Mouse (Mus musculus) embryo, embryonic 11.5 days (tissue): ENCODE data around the gene Zc3h15.
"Not testable (repeated sequence)": the region's sequence is repeated elsewhere in the genome, so short reads cannot be mapped to it uniquely, and the experiment has no call there.

Source experiments
- DNase-seq: peaks from one replicate; pipeline ENCODE4 v3.0.0-alpha.2; 2012; ENCODE audit warnings: low read depth, low spot score

The Zc3h15 gene

GRCm38 (mm10) chr2:83674421-83674820 is 30.2 kb downstream of the Zc3h15 start:
- DNase-seq = no peak

DNA sequence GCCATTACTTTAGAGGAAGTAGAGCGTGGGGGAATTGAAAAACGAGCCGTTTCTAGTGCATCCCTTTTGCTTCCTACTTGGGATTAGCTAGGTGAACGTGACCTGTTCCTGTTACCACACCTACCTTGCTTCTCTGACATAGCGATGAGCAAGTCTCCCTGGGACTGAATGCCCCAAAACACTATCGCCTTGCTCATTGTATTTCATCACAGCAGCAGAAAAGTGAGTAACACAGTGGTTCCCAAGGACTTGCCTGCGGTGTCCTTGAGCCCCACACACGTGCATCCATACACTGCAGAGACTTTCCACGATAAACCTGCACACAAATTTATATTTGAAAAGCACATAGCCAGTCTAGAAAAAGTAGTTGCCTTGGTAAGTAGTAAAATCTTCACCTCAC is 30.7 kb downstream of the Zc3h15 start:
- DNase-seq = no peak

GRCm38 (mm10) chr2:83675681-83676080 is 31.4 kb downstream of the Zc3h15 start:
- DNase-seq = no peak

DNA sequence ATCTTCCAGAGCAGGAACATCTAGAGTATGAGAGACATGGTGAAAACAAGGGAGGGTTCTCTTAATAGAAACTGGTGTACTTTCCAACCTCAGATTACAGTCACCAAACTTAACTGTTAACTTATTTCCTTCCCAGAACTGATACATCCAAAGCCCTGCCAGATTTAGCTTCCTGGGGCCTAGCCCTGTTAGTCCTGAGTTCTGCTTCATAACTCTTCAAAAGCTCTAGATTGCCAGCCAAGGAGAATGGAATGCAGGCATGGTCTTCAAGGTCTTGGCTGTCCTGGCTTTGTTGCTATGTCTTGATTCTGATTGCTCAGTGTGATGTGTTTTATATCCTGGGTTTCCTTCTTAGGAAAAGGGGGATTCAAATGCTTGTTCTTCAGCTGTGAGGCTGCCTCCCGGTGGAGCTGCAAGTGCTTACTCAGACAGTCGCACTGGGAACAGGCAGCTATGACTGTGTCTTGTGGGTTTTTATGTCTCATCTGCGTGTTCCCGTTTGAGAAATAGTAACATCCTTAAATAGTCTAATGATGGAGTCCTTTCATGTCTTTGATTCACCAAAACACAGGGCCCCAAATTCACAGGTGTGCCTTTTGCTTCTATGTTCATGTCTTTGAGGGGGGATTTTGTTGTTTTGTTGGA is 32.1 kb downstream of the Zc3h15 start:
- no peak for DNase-seq

- no peak for DNase-seq
These were observed 37.1 kb downstream of the Zc3h15 start for GRCm38 (mm10) chr2:83681332-83681731.

DNA sequence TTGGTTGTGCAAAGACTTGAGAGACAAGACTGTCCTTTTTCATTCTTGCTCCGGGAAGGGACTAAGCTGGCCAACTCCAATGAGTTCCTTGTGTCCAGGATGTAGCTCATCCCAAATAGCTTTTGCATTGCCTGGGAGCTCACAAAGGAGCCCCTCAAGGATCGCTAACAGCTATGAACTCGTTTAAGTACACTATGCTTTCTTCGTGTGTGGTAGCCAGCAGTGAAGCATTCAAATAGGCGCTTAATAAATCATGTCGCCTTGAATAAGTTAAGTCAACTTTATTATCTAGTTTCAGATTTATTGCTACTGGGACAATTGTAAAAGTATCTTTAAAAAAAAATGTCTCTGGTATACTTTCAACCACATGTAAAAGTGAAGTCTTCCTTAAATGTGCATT is 37.5 kb downstream of the Zc3h15 start:
- peak; percentile 26 for DNase-seq

- DNase-seq = peak; percentile 19
These were observed 38.0 kb downstream of the Zc3h15 start for GRCm38 (mm10) chr2:83682282-83682681.

DNA sequence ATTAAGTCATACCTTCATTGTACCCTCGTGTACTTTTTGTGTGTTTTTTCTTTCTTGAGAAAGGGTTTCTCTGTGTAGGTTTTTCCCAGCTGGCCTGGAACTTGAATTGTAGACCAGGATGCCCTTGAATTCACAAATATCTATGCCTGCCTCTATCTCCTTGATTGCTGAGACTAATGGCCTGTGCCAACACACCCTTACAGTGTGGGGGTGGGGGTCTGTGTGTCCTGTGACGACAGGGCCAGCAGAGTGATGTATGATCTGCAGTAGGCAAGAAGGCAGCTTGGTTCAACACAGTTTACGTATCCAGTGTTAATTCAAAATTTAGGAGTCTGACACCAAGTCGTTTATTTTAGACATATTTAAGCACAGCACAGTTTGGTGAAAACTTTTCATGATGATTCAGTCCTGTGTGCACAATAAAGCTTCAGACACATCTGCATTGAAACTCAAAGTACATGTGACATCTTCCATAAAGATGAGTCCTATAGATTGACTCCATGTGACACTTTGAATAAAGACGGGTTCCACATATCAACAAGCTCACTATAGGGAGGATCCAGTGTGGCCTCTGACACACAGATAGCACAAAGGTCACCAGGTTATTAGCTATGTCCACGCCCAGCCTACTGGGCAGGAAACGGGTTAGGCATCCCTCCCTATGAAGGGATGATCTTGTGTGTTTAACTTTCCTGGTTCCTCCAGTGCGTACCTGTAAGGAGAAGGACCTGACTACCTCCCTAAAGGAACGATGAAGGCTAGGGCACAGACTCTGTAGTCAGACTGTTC is 39.7 kb downstream of the Zc3h15 start:
- DNase-seq = no peak

DNA sequence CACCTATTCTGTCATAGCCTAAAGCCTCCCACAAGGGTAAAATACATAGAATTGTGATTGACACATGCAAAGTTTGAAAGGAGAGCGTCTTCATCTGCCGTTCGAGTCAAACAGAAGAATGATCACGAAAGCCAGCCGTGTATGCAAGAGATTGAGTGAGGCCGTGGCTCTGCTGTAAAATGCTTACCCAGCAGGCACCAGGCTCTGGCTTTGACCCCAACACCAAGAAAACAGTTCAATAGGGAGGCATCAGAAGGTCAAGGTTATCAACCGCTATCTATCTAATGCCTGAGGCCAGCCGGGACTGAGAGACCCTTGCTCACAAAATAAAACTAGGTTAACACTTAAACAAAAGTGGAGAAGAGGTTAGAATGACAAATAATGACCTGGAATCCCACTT is 40.5 kb downstream of the Zc3h15 start:
- DNase-seq = no peak

DNA sequence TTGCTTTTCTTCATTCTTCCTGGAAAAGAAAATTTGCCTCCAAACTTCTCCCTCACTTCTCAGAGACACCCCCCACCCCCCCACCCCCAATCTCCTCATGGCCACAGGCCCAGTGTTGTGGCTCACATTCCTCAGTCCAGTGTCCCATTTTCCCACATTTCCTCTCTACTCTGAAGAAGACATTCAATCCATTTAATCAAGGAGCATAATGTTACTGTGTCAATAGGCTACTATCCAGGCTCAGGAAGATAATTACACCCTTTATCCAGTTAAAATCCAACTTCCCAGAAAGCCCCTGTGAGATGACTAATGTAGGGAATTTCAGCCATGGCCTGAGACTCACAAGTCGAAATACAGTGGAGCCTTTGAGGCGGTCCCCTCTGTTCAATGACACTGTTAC is 46.1 kb downstream of the Zc3h15 start:
- DNase-seq = no peak

- no peak for DNase-seq
These were observed 48.7 kb downstream of the Zc3h15 start for GRCm38 (mm10) chr2:83692651-83693545.

GRCm38 (mm10) chr2:83694061-83694460 is 49.8 kb downstream of the Zc3h15 start:
- DNase-seq = no peak

- DNase-seq = no peak
These were observed 51.4 kb downstream of the Zc3h15 start for GRCm38 (mm10) chr2:83695345-83696247.

DNA sequence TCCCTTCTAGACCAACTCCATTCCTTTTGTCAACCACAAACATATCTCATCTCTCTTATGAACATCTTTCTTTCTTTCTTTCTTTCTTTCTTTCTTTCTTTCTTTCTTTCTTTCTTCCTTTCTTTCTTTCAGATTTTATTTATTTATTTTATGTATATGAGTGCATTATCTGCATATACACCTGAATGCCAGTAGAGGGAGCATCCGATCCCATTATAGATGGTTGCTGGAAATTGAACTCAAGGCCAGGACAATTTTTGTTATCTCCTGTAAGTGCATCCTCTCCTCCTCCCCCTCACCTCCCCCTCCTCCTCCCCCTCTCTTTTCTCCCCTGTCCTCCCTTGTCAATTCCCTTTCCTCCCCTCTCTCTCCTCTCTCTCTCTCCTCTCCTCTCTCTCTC is 54.2 kb downstream of the Zc3h15 start:
- no peak for DNase-seq

DNA sequence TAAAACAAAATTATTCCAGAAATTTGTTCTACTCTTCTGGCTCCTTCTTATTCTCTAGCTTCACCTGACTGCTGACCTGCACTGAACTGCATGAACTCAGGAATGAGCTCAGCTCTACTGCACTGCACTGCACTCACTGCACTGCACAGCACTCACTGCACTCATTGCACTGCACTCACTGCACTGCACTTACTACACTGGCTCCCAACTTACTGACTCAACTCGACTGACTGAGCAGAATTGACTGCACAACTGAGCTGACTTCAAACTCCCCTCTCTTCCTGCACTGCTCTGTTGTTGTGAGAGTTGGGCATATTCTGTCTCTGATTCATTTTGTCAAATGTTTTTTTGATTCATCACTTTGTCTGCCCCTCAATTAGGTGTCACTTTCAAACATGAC is 55.1 kb downstream of the Zc3h15 start:
- DNase-seq = no peak

DNA sequence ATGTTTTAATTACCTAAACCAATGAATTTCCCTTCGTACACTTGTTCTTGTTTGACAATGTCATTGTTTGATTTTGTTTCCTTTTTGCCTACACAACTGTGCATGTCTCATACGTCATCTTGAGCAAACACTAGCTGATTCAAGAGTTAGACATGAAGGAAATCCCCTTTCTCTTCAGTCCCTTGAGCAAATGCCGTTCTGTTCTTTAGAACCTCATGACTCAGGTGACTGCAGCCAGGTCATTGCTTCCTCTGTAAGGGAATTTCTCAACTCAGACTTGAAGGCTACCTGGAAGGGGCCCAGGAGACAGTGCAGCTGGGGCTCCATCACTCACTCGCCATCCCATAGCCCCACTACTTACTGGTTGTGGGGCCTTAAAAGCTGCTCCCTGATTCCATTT is 56.4 kb downstream of the Zc3h15 start:
- no peak for DNase-seq

DNA sequence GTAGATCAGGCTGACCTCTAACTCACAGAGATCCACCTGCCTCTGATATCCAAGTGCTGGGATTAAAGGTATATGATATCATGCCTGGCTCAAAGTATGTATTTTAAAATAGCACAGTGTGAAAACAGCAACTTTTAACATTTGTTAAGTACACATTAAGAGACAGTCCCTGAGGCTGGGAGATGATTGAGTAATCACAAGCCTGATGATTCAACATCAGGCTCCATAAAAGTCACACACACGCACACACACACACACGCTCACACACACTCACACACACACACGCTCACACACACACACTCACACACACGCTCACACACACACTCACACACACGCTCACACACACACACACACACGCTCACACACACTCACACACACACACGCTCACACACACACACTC is 58.2 kb downstream of the Zc3h15 start:
- no peak for DNase-seq

DNA sequence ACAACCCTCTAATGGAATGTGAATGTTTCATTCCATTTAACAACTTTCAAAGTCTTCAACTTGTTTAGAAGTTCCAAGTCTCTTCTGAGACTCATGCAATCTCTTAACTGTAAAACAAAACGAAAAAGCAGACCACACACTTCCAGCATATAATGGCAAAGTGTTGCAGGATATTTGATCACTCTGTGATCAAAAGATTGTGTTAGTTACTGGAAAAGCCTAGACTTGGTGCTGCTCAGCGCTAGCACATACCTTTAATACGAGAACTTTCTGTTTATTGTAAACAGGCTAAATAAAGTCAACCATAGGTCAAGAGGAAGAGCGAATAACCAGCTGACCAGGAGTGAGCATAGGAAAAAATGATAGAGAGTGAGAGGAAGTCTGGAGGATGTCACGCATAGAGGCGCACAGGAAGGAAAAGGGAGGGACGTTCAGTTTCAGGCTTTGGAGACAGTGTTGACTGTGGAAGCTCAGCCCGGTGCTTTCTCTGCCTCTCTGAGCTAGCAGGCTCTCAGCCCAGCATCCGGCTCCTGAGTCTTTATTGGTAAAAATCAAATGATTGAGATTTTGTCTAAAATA is 61.4 kb downstream of the Zc3h15 start:
- no peak for DNase-seq

DNA sequence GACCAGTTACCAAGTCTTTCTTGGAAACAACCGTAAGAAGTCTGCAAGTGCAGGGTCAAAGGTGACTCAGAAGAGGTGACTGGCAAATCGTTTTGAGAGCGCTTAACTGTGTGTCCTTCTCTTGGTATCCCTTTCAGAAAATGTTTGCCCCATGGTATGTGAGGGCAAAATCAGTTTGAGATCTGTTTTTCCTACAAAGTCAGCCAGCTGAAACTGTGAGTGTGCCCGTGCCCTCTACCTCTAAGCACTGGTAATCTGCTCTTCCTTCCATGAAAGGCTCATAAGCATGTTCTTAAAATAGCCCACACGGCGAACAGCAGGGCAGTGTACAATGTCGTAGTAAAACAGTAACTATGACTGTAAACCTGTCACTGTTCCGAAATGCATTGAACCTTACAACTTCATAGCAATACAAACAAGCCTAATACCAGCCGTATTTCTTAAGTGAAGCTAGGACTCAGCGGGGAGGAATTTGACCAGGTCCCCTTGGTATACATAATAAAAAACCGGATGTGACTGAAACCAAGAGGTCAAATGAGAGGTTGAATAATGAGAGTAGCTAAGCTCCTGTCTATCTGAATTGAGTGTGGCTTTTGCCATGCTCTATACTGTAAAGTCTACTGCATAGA is 65.8 kb downstream of the Zc3h15 start:
- DNase-seq = no peak

GRCm38 (mm10) chr2:83713281-83713680 is 69.0 kb downstream of the Zc3h15 start:
- not testable (repeated sequence) for DNase-seq
